Mouse (Mus musculus): ENCODE results near the gene Iars2. TPM values are rescaled to one million over a fixed set of nuclear protein-coding genes. Genes with fewer than 3 reads are reported as not detected.

The Iars2 gene
- polyA plus RNA-seq, 2 experiments: 26.7 to 29.0 TPM

- peaks cover 2% of the 10 kb centered on the region; the same call in 1 of the 2 replicates for H3K4me1 ChIP-seq (ENCODE audit: control insufficient read depth, insufficient read depth, low read length)
- H3K27me3 ChIP-seq (ENCODE audit: control insufficient read depth, insufficient read depth, low read length): no peaks in the 10 kb centered on the region
- no peak overlapping the region for H3K4me3 ChIP-seq (replicated peaks; ENCODE audit: low read length)
- ATAC-seq (ENCODE audit: low FRiP score, low read depth) (0 out of 2 replicates have a peak, but pooled peaks have one; percentile 28), DNase-seq (ENCODE audit: low spot score) (peak; percentile 64)
- peaks cover 86% of the 10 kb centered on the region for H3K36me3 ChIP-seq (ENCODE audit: control insufficient read depth, insufficient read depth, low read length)
- H3K9ac ChIP-seq (ENCODE audit: low read depth, low read length, severe bottlenecking): no peak overlapping the region
- H3K4me2 ChIP-seq (replicated peaks; ENCODE audit: low read depth, low read length, severe bottlenecking): no peak overlapping the region
- TF ChIP-seq POLR2A (IDR thresholded peaks at IDR 0.05; ENCODE audit: borderline replicate concordance, extremely low read depth, insufficient read depth, insufficient read length): no peak
- H3K27ac ChIP-seq (replicated peaks; ENCODE audit: low read depth, low read length): no peak overlapping the region
- H3K9me3 ChIP-seq (ENCODE audit: control insufficient read depth, low read length): no peaks in the 10 kb centered on the region
- WGBS: 72% methylated on average over 5 of the region's 5 CpGs
Observed at GRCm38 (mm10) chr1:185289231-185289630, 40.0 kb downstream of the Iars2 start.

GRCm38 (mm10) chr1:185287066-185287465 lies 42.1 kb downstream of the Iars2 start:
- no peak overlapping the region for H3K9ac ChIP-seq (ENCODE audit: low read depth, low read length, severe bottlenecking)
- peaks cover 84% of the 10 kb centered on the region for H3K36me3 ChIP-seq (ENCODE audit: control insufficient read depth, insufficient read depth, low read length)
- no peak for TF ChIP-seq POLR2A (IDR thresholded peaks at IDR 0.05; ENCODE audit: borderline replicate concordance, extremely low read depth, insufficient read depth, insufficient read length)
- peaks cover 2% of the 10 kb centered on the region; the same call in 1 of the 2 replicates for H3K4me1 ChIP-seq (ENCODE audit: control insufficient read depth, insufficient read depth, low read length)
- DNase-seq (ENCODE audit: low spot score) (no peak), ATAC-seq (ENCODE audit: low FRiP score, low read depth) (no peak)
- H3K9me3 ChIP-seq (ENCODE audit: control insufficient read depth, low read length): no peaks in the 10 kb centered on the region
- no peaks in the 10 kb centered on the region for H3K27me3 ChIP-seq (ENCODE audit: control insufficient read depth, insufficient read depth, low read length)
- whole genome bisulfite sequencing: 93% methylated on average over 20 of the region's 20 CpGs
- no peak overlapping the region for H3K4me3 ChIP-seq (replicated peaks; ENCODE audit: low read length)
- H3K4me2 ChIP-seq (replicated peaks; ENCODE audit: low read depth, low read length, severe bottlenecking): no peak overlapping the region
- H3K27ac ChIP-seq (replicated peaks; ENCODE audit: low read depth, low read length): no peak overlapping the region

- no peak overlapping the region for H3K9ac ChIP-seq (ENCODE audit: low read depth, low read length, severe bottlenecking)
- H3K4me1 ChIP-seq (ENCODE audit: control insufficient read depth, insufficient read depth, low read length): peaks cover 2% of the 10 kb centered on the region; the same call in 1 of the 2 replicates
- H3K4me3 ChIP-seq (replicated peaks; ENCODE audit: low read length): no peak overlapping the region
- WGBS: 85% methylated on average over 4 of the region's 4 CpGs
- H3K36me3 ChIP-seq (ENCODE audit: control insufficient read depth, insufficient read depth, low read length): peaks cover 84% of the 10 kb centered on the region
- no peak for DNase-seq (ENCODE audit: low spot score)
- H3K9me3 ChIP-seq (ENCODE audit: control insufficient read depth, low read length): no peaks in the 10 kb centered on the region
- H3K4me2 ChIP-seq (replicated peaks; ENCODE audit: low read depth, low read length, severe bottlenecking): no peak overlapping the region
- H3K27me3 ChIP-seq (ENCODE audit: control insufficient read depth, insufficient read depth, low read length): no peaks in the 10 kb centered on the region
- TF ChIP-seq POLR2A (IDR thresholded peaks at IDR 0.05; ENCODE audit: borderline replicate concordance, extremely low read depth, insufficient read depth, insufficient read length): no peak
- ATAC-seq (ENCODE audit: low FRiP score, low read depth): no peak
- no peak overlapping the region for H3K27ac ChIP-seq (replicated peaks; ENCODE audit: low read depth, low read length)
Observed at GRCm38 (mm10) chr1:185285171-185285570, 44.0 kb downstream of the Iars2 start.

GRCm38 (mm10) chr1:185284740-185285139 lies 44.5 kb downstream of the Iars2 start:
- no peak for TF ChIP-seq POLR2A (IDR thresholded peaks at IDR 0.05; ENCODE audit: borderline replicate concordance, extremely low read depth, insufficient read depth, insufficient read length)
- H3K9ac ChIP-seq (ENCODE audit: low read depth, low read length, severe bottlenecking): no peak overlapping the region
- no peak overlapping the region for H3K4me3 ChIP-seq (replicated peaks; ENCODE audit: low read length)
- no peak overlapping the region for H3K4me2 ChIP-seq (replicated peaks; ENCODE audit: low read depth, low read length, severe bottlenecking)
- H3K4me1 ChIP-seq (ENCODE audit: control insufficient read depth, insufficient read depth, low read length): peaks cover 2% of the 10 kb centered on the region; the same call in 1 of the 2 replicates
- H3K36me3 ChIP-seq (ENCODE audit: control insufficient read depth, insufficient read depth, low read length): peaks cover 85% of the 10 kb centered on the region
- no peak overlapping the region for H3K27ac ChIP-seq (replicated peaks; ENCODE audit: low read depth, low read length)
- H3K9me3 ChIP-seq (ENCODE audit: control insufficient read depth, low read length): no peaks in the 10 kb centered on the region
- ATAC-seq (ENCODE audit: low FRiP score, low read depth) (no peak), DNase-seq (ENCODE audit: low spot score) (peak; percentile 75)
- whole genome bisulfite sequencing: 62% methylated on average over 4 of the region's 4 CpGs
- no peaks in the 10 kb centered on the region for H3K27me3 ChIP-seq (ENCODE audit: control insufficient read depth, insufficient read depth, low read length)

- Histone ChIP-seq H3K9ac (ENCODE audit: low read depth, low read length, severe bottlenecking) (no peak overlapping the region), H3K4me3 (replicated peaks; ENCODE audit: low read length) (no peak overlapping the region), H3K9me3 (ENCODE audit: control insufficient read depth, low read length) (no peaks in the 10 kb centered on the region), H3K36me3 (ENCODE audit: control insufficient read depth, insufficient read depth, low read length) (peaks cover 95% of the 10 kb centered on the region), H3K4me2 (replicated peaks; ENCODE audit: low read depth, low read length, severe bottlenecking) (no peak overlapping the region), H3K27me3 (ENCODE audit: control insufficient read depth, insufficient read depth, low read length) (no peaks in the 10 kb centered on the region), H3K4me1 (ENCODE audit: control insufficient read depth, insufficient read depth, low read length) (peaks cover 2% of the 10 kb centered on the region; the same call in 1 of the 2 replicates), H3K27ac (replicated peaks; ENCODE audit: low read depth, low read length) (no peak overlapping the region)
- ATAC-seq (ENCODE audit: low FRiP score, low read depth): no peak
- DNase-seq (ENCODE audit: low spot score): no peak
- WGBS: 94% methylated on average over 15 of the region's 15 CpGs
- TF ChIP-seq POLR2A (IDR thresholded peaks at IDR 0.05; ENCODE audit: borderline replicate concordance, extremely low read depth, insufficient read depth, insufficient read length): no peak
Observed at GRCm38 (mm10) chr1:185283247-185283646, 45.9 kb downstream of the Iars2 start.

All from limb, embryonic 14.5 days (tissue).